Mouse (Mus musculus): Measurements from ENCODE around the gene Tcf25. TPM values are rescaled to one million over a fixed set of nuclear protein-coding genes. Genes with fewer than 3 reads are reported as not detected.
A peak's percentile ranks its signal among the peaks of the same experiment; 100 is the strongest.

Gene Tcf25
- polyA plus RNA-seq (2012; ENCODE audit: insufficient read depth, insufficient read length, missing spikeins): 203 and 244 TPM in 2 replicates

- Histone ChIP-seq H3K27ac (replicated peaks; ENCODE audit: low read depth, low read length) (peak within 1 kb of the TSS; percentile 97), H3K4me1 (ENCODE audit: control insufficient read depth, insufficient read depth, insufficient read length, low read length) (peaks cover 6% of the 10 kb centered on the region; the same call in 1 of the 2 replicates), H3K4me3 (ENCODE audit: insufficient read depth, low read depth, low read length) (peak within 1 kb of the TSS; percentile 99)
Observed at GRCm38 (mm10) chr8:123373403-123374238, at the start of gene Tcf25. Gene Tcf25, plus strand, starts transcription at chr8:123373753.

DNA sequence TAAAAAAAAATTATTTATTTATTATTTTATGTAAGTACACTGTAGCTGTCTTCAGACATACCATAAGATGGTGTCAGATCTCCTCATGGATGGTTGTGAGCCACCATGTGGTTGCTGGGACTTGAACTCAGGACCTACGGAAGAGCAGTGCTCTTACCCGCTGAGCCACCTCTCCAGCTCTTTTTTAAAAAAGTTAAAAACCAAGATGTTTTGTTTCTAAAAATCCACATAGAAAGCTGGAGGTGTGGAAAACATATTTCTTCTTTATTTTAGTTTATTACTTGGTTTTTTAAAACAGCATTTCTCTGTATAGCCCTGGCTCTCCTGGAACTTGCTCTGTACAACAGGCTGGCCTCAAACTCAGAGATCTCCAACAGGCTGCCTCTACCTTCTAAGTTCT is 45.0 kb upstream of the Tcf25 start:
- Histone ChIP-seq H3K4me1 (ENCODE audit: control insufficient read depth, insufficient read depth, insufficient read length, low read length) (no peaks in the 10 kb centered on the region), H3K4me3 (ENCODE audit: insufficient read depth, low read depth, low read length) (no peak overlapping the region), H3K27ac (replicated peaks; ENCODE audit: low read depth, low read length) (no peak overlapping the region)

GRCm38 (mm10) chr8:123329350-123329749 is 44.2 kb upstream of the Tcf25 start:
- Histone ChIP-seq H3K4me3 (ENCODE audit: insufficient read depth, low read depth, low read length) (no peak overlapping the region), H3K27ac (replicated peaks; ENCODE audit: low read depth, low read length) (no peak overlapping the region)

DNA sequence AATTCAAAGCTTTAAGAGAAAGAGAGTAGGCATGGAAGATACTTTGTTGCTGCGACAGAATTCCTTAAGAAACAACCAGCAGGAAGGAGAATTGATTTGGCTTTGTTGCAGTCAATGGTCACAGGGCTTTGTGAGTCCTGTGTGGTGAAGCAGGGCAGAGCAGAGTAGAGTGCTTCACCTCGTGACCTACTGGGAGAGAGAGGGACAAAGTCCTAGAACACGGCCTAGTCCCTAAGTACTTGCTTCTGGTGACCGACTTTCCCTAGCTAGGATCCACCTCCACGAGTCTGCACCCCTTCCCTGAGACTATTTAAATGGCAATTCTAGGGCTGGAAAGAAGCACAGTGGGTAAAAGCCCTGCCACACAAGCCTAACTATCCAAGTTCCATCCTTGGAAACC is 43.6 kb upstream of the Tcf25 start:
- no peak overlapping the region for H3K4me3 ChIP-seq (ENCODE audit: insufficient read depth, low read depth, low read length)
- H3K27ac ChIP-seq (replicated peaks; ENCODE audit: low read depth, low read length): no peak overlapping the region
- no peaks in the 10 kb centered on the region for H3K4me1 ChIP-seq (ENCODE audit: control insufficient read depth, insufficient read depth, insufficient read length, low read length)

More at GRCm38 (mm10) chr8:123329350-123329749, 44.2 kb upstream of the Tcf25 start:
- no peaks in the 10 kb centered on the region for H3K4me1 ChIP-seq (ENCODE audit: control insufficient read depth, insufficient read depth, insufficient read length, low read length)

DNA sequence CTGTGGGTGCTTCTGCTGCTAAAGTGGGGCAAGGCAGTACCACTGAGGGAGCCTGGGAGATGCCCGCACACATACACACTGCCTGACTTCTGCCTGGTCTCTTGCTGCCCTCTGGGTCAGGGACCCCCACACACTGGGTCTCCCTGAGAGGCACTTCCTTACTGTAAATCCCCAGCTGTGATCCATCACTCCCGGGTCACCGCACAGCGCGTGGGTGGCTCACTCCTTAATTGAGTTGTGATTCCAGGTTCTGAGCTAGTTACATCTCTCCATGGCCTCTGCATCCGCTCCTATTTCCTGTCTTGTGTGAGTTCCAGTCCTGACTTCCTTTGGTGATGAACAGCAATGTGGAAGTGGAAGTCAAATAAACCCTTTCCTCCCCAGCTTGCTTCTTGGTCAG is 42.9 kb upstream of the Tcf25 start:
- Histone ChIP-seq H3K27ac (replicated peaks; ENCODE audit: low read depth, low read length) (no peak overlapping the region), H3K4me1 (ENCODE audit: control insufficient read depth, insufficient read depth, insufficient read length, low read length) (no peaks in the 10 kb centered on the region), H3K4me3 (ENCODE audit: insufficient read depth, low read depth, low read length) (no peak overlapping the region)

GRCm38 (mm10) chr8:123331301-123331700 is 42.3 kb upstream of the Tcf25 start:
- H3K4me1 ChIP-seq (ENCODE audit: control insufficient read depth, insufficient read depth, insufficient read length, low read length): no peaks in the 10 kb centered on the region
- H3K27ac ChIP-seq (replicated peaks; ENCODE audit: low read depth, low read length): no peak overlapping the region
- no peak overlapping the region for H3K4me3 ChIP-seq (ENCODE audit: insufficient read depth, low read depth, low read length)

GRCm38 (mm10) chr8:123331810-123332209 is 41.7 kb upstream of the Tcf25 start:
- no peak overlapping the region for H3K27ac ChIP-seq (replicated peaks; ENCODE audit: low read depth, low read length)
- no peak overlapping the region for H3K4me3 ChIP-seq (ENCODE audit: insufficient read depth, low read depth, low read length)
- H3K4me1 ChIP-seq (ENCODE audit: control insufficient read depth, insufficient read depth, insufficient read length, low read length): no peaks in the 10 kb centered on the region

- no peaks in the 10 kb centered on the region for H3K4me1 ChIP-seq (ENCODE audit: control insufficient read depth, insufficient read depth, insufficient read length, low read length)
- H3K27ac ChIP-seq (replicated peaks; ENCODE audit: low read depth, low read length): no peak within 1 kb of the TSS
- H3K4me3 ChIP-seq (ENCODE audit: insufficient read depth, low read depth, low read length): peak within 1 kb of the TSS; percentile 56
Observed at GRCm38 (mm10) chr8:123332262-123333090, 41.1 kb upstream of the Tcf25 start, which contains the start of gene Spire2. Gene Spire2, plus strand, starts transcription at chr8:123332713.

- Histone ChIP-seq H3K27ac (replicated peaks; ENCODE audit: low read depth, low read length) (no peak overlapping the region), H3K4me3 (ENCODE audit: insufficient read depth, low read depth, low read length) (peak overlapping the region; percentile 56), H3K4me1 (ENCODE audit: control insufficient read depth, insufficient read depth, insufficient read length, low read length) (no peaks in the 10 kb centered on the region)
Observed at GRCm38 (mm10) chr8:123333091-123333587, 40.4 kb upstream of the Tcf25 start.

DNA sequence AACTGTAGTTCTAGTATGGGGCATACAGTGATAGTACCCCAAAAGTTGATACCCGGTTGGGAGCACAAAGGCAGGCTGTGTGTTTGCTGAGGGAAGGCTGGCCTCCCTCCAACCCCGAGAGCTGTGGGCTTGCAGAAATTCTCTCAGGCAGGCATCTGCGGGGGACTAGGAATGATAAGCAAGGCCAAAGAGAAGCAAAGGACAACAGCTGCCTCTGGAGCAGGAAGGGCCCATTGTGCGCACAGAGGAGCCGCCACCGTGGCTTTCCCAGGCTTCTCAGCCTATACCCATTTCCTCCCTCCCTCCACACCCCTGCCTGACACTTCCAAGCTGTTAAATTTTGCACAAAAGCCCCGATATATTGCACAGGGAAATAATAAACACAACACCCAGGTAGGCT is 39.7 kb upstream of the Tcf25 start:
- H3K27ac ChIP-seq (replicated peaks; ENCODE audit: low read depth, low read length): no peak overlapping the region
- H3K4me3 ChIP-seq (ENCODE audit: insufficient read depth, low read depth, low read length): no peak overlapping the region
- H3K4me1 ChIP-seq (ENCODE audit: control insufficient read depth, insufficient read depth, insufficient read length, low read length): no peaks in the 10 kb centered on the region

DNA sequence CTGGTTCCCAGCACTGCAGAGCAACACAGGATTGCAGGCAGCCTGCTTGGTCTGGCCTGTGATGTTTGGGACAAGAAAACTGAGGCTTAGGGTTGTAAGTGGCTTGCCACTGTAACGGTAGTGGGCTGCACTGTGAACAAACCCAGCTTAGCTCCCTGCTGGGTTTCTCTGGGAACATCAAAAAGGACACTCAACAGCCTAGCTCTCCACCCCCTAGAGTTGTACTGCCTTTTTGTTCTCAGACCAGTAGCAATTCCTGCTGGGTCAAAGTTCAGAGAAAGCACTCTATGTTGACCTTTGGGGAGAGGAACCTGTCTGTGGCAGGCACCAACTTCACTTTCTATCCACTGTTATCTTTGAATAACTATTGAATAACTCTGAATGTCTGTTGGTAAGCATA is 39.1 kb upstream of the Tcf25 start:
- no peak overlapping the region for H3K4me3 ChIP-seq (ENCODE audit: insufficient read depth, low read depth, low read length)
- no peak overlapping the region for H3K27ac ChIP-seq (replicated peaks; ENCODE audit: low read depth, low read length)
- H3K4me1 ChIP-seq (ENCODE audit: control insufficient read depth, insufficient read depth, insufficient read length, low read length): no peaks in the 10 kb centered on the region

DNA sequence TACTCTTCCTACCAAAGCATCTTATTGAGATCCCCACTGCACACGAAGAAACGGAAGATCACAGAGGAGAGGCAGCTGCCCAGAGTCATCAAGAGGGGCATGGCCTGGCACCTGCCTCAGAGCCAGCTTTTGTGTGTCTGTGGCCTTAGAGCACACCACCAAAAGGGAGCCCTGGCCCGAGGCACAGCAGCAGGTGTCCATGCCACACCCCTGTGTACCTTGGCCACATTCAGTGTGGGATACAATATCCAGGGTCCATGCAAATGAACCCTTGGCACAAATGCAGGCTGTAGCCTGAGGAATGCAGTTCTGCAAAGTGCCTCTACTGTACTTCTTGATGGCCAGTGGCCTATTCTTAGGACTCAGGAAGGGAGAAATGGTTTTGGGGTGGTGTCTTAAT is 36.1 kb upstream of the Tcf25 start:
- Histone ChIP-seq H3K4me3 (ENCODE audit: insufficient read depth, low read depth, low read length) (no peak overlapping the region), H3K27ac (replicated peaks; ENCODE audit: low read depth, low read length) (no peak overlapping the region), H3K4me1 (ENCODE audit: control insufficient read depth, insufficient read depth, insufficient read length, low read length) (peaks cover 4% of the 10 kb centered on the region; the same call in 1 of the 2 replicates)

GRCm38 (mm10) chr8:123340071-123340470 is 33.5 kb upstream of the Tcf25 start:
- Histone ChIP-seq H3K4me1 (ENCODE audit: control insufficient read depth, insufficient read depth, insufficient read length, low read length) (peaks cover 4% of the 10 kb centered on the region; the same call in 1 of the 2 replicates), H3K4me3 (ENCODE audit: insufficient read depth, low read depth, low read length) (no peak overlapping the region), H3K27ac (replicated peaks; ENCODE audit: low read depth, low read length) (no peak overlapping the region)

- no peak overlapping the region for H3K4me3 ChIP-seq (ENCODE audit: insufficient read depth, low read depth, low read length)
- no peak overlapping the region for H3K27ac ChIP-seq (replicated peaks; ENCODE audit: low read depth, low read length)
- H3K4me1 ChIP-seq (ENCODE audit: control insufficient read depth, insufficient read depth, insufficient read length, low read length): peaks cover 4% of the 10 kb centered on the region; the same call in 1 of the 2 replicates
Observed at GRCm38 (mm10) chr8:123341040-123342015, 32.2 kb upstream of the Tcf25 start.
